Mouse (Mus musculus) bone marrow, adult 2 months (tissue): ENCODE data around the gene Ntrk3.

Experiments used
- CTCF ChIP-seq: fragments of 200-500 bp; IDR thresholded peaks from 2 replicates; pipeline ENCODE4 v1.5.1; 2011; ENCODE audit warnings: low read length, control low read depth; ENCODE audit not compliant: control insufficient read depth, insufficient read depth
- POLR2A ChIP-seq: fragments of 200-500 bp; IDR thresholded peaks from 2 replicates; pipeline ENCODE4 v1.6.1; 2011; ENCODE audit warnings: low read depth, mild to moderate bottlenecking, control low read depth, low read length, borderline replicate concordance; ENCODE audit not compliant: control insufficient read depth

GRCm38 (mm10) chr7:78585960-78586359 is 151.9 kb downstream of the Ntrk3 start:
- no peak for TF ChIP-seq POLR2A
- no peak for TF ChIP-seq CTCF
